Comparison of ENCODE assay signal across 8 mouse cellular contexts in the genomic region with DNA sequence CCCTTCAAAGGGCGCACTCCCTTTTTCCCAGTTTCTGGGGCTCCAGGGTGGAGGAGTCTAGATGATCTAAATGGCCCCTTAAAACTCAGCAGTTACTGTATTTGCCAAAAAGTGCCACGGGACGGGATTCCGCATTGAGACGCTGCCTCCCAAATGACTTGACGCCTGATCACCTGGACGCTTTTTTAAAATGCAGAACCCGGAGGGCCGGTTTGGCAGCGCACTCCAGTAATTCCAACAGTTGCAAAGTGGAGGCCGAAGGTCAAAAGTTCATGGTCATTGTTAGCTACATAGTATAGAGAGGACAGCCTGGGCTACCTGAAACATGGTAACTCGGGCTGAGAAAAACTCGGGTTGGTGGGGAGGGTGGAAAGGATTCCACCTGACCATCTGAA. TPM values are rescaled to one million over a fixed set of nuclear protein-coding genes. Genes with fewer than 3 reads are reported as not detected.
A peak's percentile ranks its signal among the peaks of the same experiment; 100 is the strongest.
DNase-seq lines count a peak whose midpoint lies in the region; ATAC-seq and TF ChIP-seq lines count a peak whose summit lies in the region.

No protein-coding gene starts in this region.

- H3K4me2 ChIP-seq in heart, embryonic 11.5 days: peak overlapping the region; percentile 72
- H3K4me2 ChIP-seq in heart, postnatal 0 days (ENCODE audit: low read depth, low read length): peak overlapping the region; percentile 94

- H3K9me3 ChIP-seq in heart, embryonic 11.5 days (replicated peaks; ENCODE audit: control insufficient read depth, low read length): no peaks in the 10 kb centered on the region
- H3K9me3 ChIP-seq in MEL (replicated peaks; ENCODE audit: insufficient read depth, low read length): no peaks in the 10 kb centered on the region
- H3K9me3 ChIP-seq in heart, postnatal 0 days (replicated peaks; ENCODE audit: control insufficient read depth, low read length): no peaks in the 10 kb centered on the region

- H3K36me3 ChIP-seq in heart, embryonic 11.5 days (ENCODE audit: control insufficient read depth, insufficient read depth, low read length): peaks cover 6% of the 10 kb centered on the region; the same call in 1 of the 2 replicates
- H3K36me3 ChIP-seq in MEL (ENCODE audit: control insufficient read depth in 1 of 2, insufficient read depth in 2 of 2, low read length in 2 of 2): peaks cover 0 to 4% of the 10 kb centered on the region in 2 experiments; a peak in 2 of 4 replicates
- peaks cover 16% of the 10 kb centered on the region; the same call in 1 of the 2 replicates for H3K36me3 ChIP-seq in heart, postnatal 0 days (replicated peaks; ENCODE audit: control insufficient read depth, insufficient read depth, low read length)

- H3K4me3 ChIP-seq in heart, embryonic 11.5 days (ENCODE audit: low read depth, low read length): peak overlapping the region; percentile 78
- H3K4me3 ChIP-seq in MEL (ENCODE audit: control insufficient read depth in 1 of 2, insufficient read depth in 1 of 2, low read depth in 2 of 2, low read length in 2 of 2): peak overlapping the region; percentile 69 to 75
- H3K4me3 ChIP-seq in heart, postnatal 0 days (ENCODE audit: low read depth, low read length): peak overlapping the region; percentile 72

- no peak for TF ChIP-seq EP300 in MEL (IDR thresholded peaks at IDR 0.05; ENCODE audit: low read depth in 1 of 2, low read length in 2 of 2)
- TF ChIP-seq EP300 in heart, postnatal 0 days (IDR thresholded peaks at IDR 0.05; ENCODE audit: low read depth): no peak

- H3K79me2 ChIP-seq in MEL (ENCODE audit: control insufficient read depth, insufficient read depth, low read length, poor library complexity): peaks cover 13% of the 10 kb centered on the region

- no peak for TF ChIP-seq RAD21 in MEL (IDR thresholded peaks at IDR 0.05; ENCODE audit: low read depth, low read length)

- TF ChIP-seq CTCF in MEL (IDR thresholded peaks at IDR 0.05 in 2 of 3, conservative IDR thresholded peaks at IDR 0.05 in 1 of 3; ENCODE audit: control insufficient read depth in 1 of 3, insufficient read depth in 1 of 3, low read depth in 2 of 3, low read length in 3 of 3, poor library complexity in 1 of 3, severe bottlenecking in 1 of 3): no peak
- no peak for TF ChIP-seq CTCF in heart, postnatal 0 days (IDR thresholded peaks at IDR 0.05; ENCODE audit: low read depth)

- peaks cover 3% of the 10 kb centered on the region; the same call in 1 of the 2 replicates for H3K27me3 ChIP-seq in heart, embryonic 11.5 days (ENCODE audit: control insufficient read depth, insufficient read depth, low read length)
- peaks cover 10% of the 10 kb centered on the region in 2 experiments for H3K27me3 ChIP-seq in MEL (ENCODE audit: control insufficient read depth in 1 of 2, insufficient read depth in 2 of 2, low read length in 2 of 2)
- H3K27me3 ChIP-seq in heart, postnatal 0 days (ENCODE audit: control insufficient read depth, insufficient read depth, low read length): no peaks in the 10 kb centered on the region

- TF ChIP-seq POLR2A in MEL (IDR thresholded peaks at IDR 0.05; ENCODE audit: control insufficient read depth in 1 of 2, insufficient read depth in 1 of 2, low read depth in 1 of 2, low read length in 2 of 2, poor library complexity in 1 of 2): no peak

- peak overlapping the region; percentile 79 for H3K9ac ChIP-seq in heart, embryonic 11.5 days (ENCODE audit: low read depth, low read length)
- H3K9ac ChIP-seq in MEL (ENCODE audit: control insufficient read depth, low read depth, low read length, poor library complexity, severe bottlenecking): peak overlapping the region; percentile 68
- H3K9ac ChIP-seq in heart, postnatal 0 days (replicated peaks; ENCODE audit: low read depth, low read length): peak overlapping the region; percentile 49

- 3% methylated on average over 13 of the region's 13 CpGs for WGBS in heart, embryonic 11.5 days (ENCODE audit: insufficient replicate concordance)
- 1% methylated on average over 13 of the region's 13 CpGs for WGBS in heart, postnatal 0 days

- H3K27ac ChIP-seq in heart, embryonic 11.5 days (ENCODE audit: low read depth, low read length): 0 out of 2 replicates have a peak overlapping the region, but pooled peaks have one; percentile 15
- no peak overlapping the region for H3K27ac ChIP-seq in MEL (ENCODE audit: control insufficient read depth, low read depth, low read length)
- H3K27ac ChIP-seq in heart, postnatal 0 days (ENCODE audit: low read depth): peak overlapping the region; percentile 30; the same call in 1 of the 2 replicates

- no peak for DNase-seq in heart, postnatal 4 days
- DNase-seq in MEL (ENCODE audit: low read depth, low spot score): peak; percentile 55
- no peak for DNase-seq in heart, postnatal 0 days (ENCODE audit: low spot score)
- no peak for DNase-seq in adrenal gland, postnatal 10 days
- DNase-seq in retina, embryonic 14.5 days (ENCODE audit: low spot score): no peak
- DNase-seq in Muller cell, postnatal 12 days (ENCODE audit: inconsistent ontology term): no peak

- peaks cover 11% of the 10 kb centered on the region for H3K4me1 ChIP-seq in heart, embryonic 11.5 days (ENCODE audit: control insufficient read depth, insufficient read depth, low read length)
- peaks cover 3 to 10% of the 10 kb centered on the region in 2 experiments for H3K4me1 ChIP-seq in MEL (ENCODE audit: control insufficient read depth in 1 of 2, insufficient read depth in 2 of 2, low read length in 2 of 2)
- peaks cover 9% of the 10 kb centered on the region; the same call in 1 of the 2 replicates for H3K4me1 ChIP-seq in heart, postnatal 0 days (ENCODE audit: control insufficient read depth, insufficient read depth)

- ATAC-seq in heart, embryonic 11.5 days (replicated peaks; ENCODE audit: insufficient number of reproducible peaks, low FRiP score, low TSS enrichment): no peak
- ATAC-seq in heart, postnatal 0 days (ENCODE audit: insufficient read depth, low read depth): peak; percentile 3; the same call in 1 of the 2 replicates
- peak; percentile 27; the same call in 1 of the 2 replicates for ATAC-seq in megakaryocyte-erythroid progenitor cell, adult 5-6 weeks (replicated peaks; ENCODE audit: low FRiP score, low TSS enrichment, poor library complexity, severe bottlenecking)

RNA-seq across cellular contexts. Expression of gene Iqgap3, which starts 0.5 kb away (rescaled TPM):
- polyA plus RNA-seq in heart, embryonic 11.5 days (2014; fragmentation: Nextera tagmentation; extraction: Ambion mirVana): 18.5 and 21.9 TPM in 2 replicates
- 10 to 100 TPM; 49.2 to 56.5 TPM for total RNA-seq in heart, postnatal 4 days (2021)
- 19.2 and 21.1 TPM in 2 replicates for total RNA-seq in MEL (2012; rRNA removed)
- polyA plus RNA-seq in MEL (2012; ENCODE audit: insufficient read depth in 1 of 2, insufficient read length in 2 of 2, low read depth in 1 of 2, low replicate concordance in 2 of 2, missing spikeins in 1 of 2): 10 to 100 TPM in 1 of 2 experiments, not detected in 1; 42.5 TPM
- total RNA-seq in heart, postnatal 0 days (2014; rRNA removed; ENCODE audit: low replicate concordance): 35.3 and 68.3 TPM in 2 replicates
- polyA plus RNA-seq in heart, postnatal 0 days (2015; fragmentation: Nextera tagmentation; extraction: Ambion mirVana): 5.4 and 6.8 TPM in 2 replicates
- 9.7 and 16.0 TPM in 2 replicates for total RNA-seq in megakaryocyte-erythroid progenitor cell, adult 5-6 weeks (2014; fragmentation: Nextera tagmentation)
- total RNA-seq in megakaryocyte-erythroid progenitor cell, adult 5-6 weeks (2017): 6.6 and 15.2 TPM in 2 replicates
- total RNA-seq in adrenal gland, postnatal 10 days (2021): 10 to 100 TPM in 1 of 2 experiments, 1 to 10 TPM in 1; 6.9 to 11.5 TPM

RNA-seq across cellular contexts. Expression of gene Ttc24, which starts 4.1 kb away (rescaled TPM):
- polyA plus RNA-seq in heart, embryonic 11.5 days (2014; fragmentation: Nextera tagmentation; extraction: Ambion mirVana): not detected in 2 replicates
- total RNA-seq in heart, postnatal 4 days (2021): not detected
- not detected in 2 replicates for total RNA-seq in MEL (2012; rRNA removed)
- not detected for polyA plus RNA-seq in MEL (2012; ENCODE audit: insufficient read depth in 1 of 2, insufficient read length in 2 of 2, low read depth in 1 of 2, low replicate concordance in 2 of 2, missing spikeins in 1 of 2)
- total RNA-seq in heart, postnatal 0 days (2014; rRNA removed; ENCODE audit: low replicate concordance): not detected in 2 replicates
- polyA plus RNA-seq in heart, postnatal 0 days (2015; fragmentation: Nextera tagmentation; extraction: Ambion mirVana): not detected in 2 replicates
- total RNA-seq in megakaryocyte-erythroid progenitor cell, adult 5-6 weeks (2014; fragmentation: Nextera tagmentation): not detected in 2 replicates
- not detected in 2 replicates for total RNA-seq in megakaryocyte-erythroid progenitor cell, adult 5-6 weeks (2017)
- not detected for total RNA-seq in adrenal gland, postnatal 10 days (2021)

RNA-seq across cellular contexts. Expression of gene Naxe, which starts 23.9 kb away (rescaled TPM):
- 136 and 149 TPM in 2 replicates for polyA plus RNA-seq in heart, embryonic 11.5 days (2014; fragmentation: Nextera tagmentation; extraction: Ambion mirVana)
- total RNA-seq in heart, postnatal 4 days (2021): 10 to 100 TPM; 77.4 to 80.8 TPM
- total RNA-seq in MEL (2012; rRNA removed): 114 TPM in 2 replicates
- polyA plus RNA-seq in MEL (2012; ENCODE audit: insufficient read depth in 1 of 2, insufficient read length in 2 of 2, low read depth in 1 of 2, low replicate concordance in 2 of 2, missing spikeins in 1 of 2): 100 to 1,000 TPM; 165 to 182 TPM
- total RNA-seq in heart, postnatal 0 days (2014; rRNA removed; ENCODE audit: low replicate concordance): 119 and 133 TPM in 2 replicates
- polyA plus RNA-seq in heart, postnatal 0 days (2015; fragmentation: Nextera tagmentation; extraction: Ambion mirVana): 151 and 159 TPM in 2 replicates
- 36.8 and 68.7 TPM in 2 replicates for total RNA-seq in megakaryocyte-erythroid progenitor cell, adult 5-6 weeks (2014; fragmentation: Nextera tagmentation)
- total RNA-seq in megakaryocyte-erythroid progenitor cell, adult 5-6 weeks (2017): 21.8 and 25.8 TPM in 2 replicates
- 100 to 1,000 TPM; 140 to 150 TPM for total RNA-seq in adrenal gland, postnatal 10 days (2021)

RNA-seq across cellular contexts. Expression of gene Gpatch4, which starts 39.3 kb away (rescaled TPM):
- polyA plus RNA-seq in heart, embryonic 11.5 days (2014; fragmentation: Nextera tagmentation; extraction: Ambion mirVana): 22.1 and 23.9 TPM in 2 replicates
- 1 to 10 TPM; 7.2 to 7.5 TPM for total RNA-seq in heart, postnatal 4 days (2021)
- 76.6 and 105 TPM in 2 replicates for total RNA-seq in MEL (2012; rRNA removed)
- 100 to 1,000 TPM; 135 to 240 TPM for polyA plus RNA-seq in MEL (2012; ENCODE audit: insufficient read depth in 1 of 2, insufficient read length in 2 of 2, low read depth in 1 of 2, low replicate concordance in 2 of 2, missing spikeins in 1 of 2)
- total RNA-seq in heart, postnatal 0 days (2014; rRNA removed; ENCODE audit: low replicate concordance): 1.2 and 3.4 TPM in 2 replicates
- polyA plus RNA-seq in heart, postnatal 0 days (2015; fragmentation: Nextera tagmentation; extraction: Ambion mirVana): 10.9 and 11.6 TPM in 2 replicates
- 48.6 and 79.2 TPM in 2 replicates for total RNA-seq in megakaryocyte-erythroid progenitor cell, adult 5-6 weeks (2014; fragmentation: Nextera tagmentation)
- total RNA-seq in megakaryocyte-erythroid progenitor cell, adult 5-6 weeks (2017): 81.0 and 81.9 TPM in 2 replicates
- total RNA-seq in adrenal gland, postnatal 10 days (2021): 10 to 100 TPM; 12.1 to 12.4 TPM

RNA-seq across cellular contexts. Expression of gene Hapln2, which starts 54.8 kb away (rescaled TPM):
- not detected in 2 replicates for polyA plus RNA-seq in heart, embryonic 11.5 days (2014; fragmentation: Nextera tagmentation; extraction: Ambion mirVana)
- not detected for total RNA-seq in heart, postnatal 4 days (2021)
- total RNA-seq in MEL (2012; rRNA removed): not detected in 2 replicates
- polyA plus RNA-seq in MEL (2012; ENCODE audit: insufficient read depth in 1 of 2, insufficient read length in 2 of 2, low read depth in 1 of 2, low replicate concordance in 2 of 2, missing spikeins in 1 of 2): not detected
- total RNA-seq in heart, postnatal 0 days (2014; rRNA removed; ENCODE audit: low replicate concordance): not detected in 2 replicates
- 0.10 and 0.15 TPM in 2 replicates for polyA plus RNA-seq in heart, postnatal 0 days (2015; fragmentation: Nextera tagmentation; extraction: Ambion mirVana)
- total RNA-seq in megakaryocyte-erythroid progenitor cell, adult 5-6 weeks (2014; fragmentation: Nextera tagmentation): not detected in 2 replicates
- not detected in 2 replicates for total RNA-seq in megakaryocyte-erythroid progenitor cell, adult 5-6 weeks (2017)
- total RNA-seq in adrenal gland, postnatal 10 days (2021): not detected
